Mouse (Mus musculus): ENCODE results near the gene Suv39h1.
"Not testable (repeated sequence)": the region's sequence is repeated elsewhere in the genome, so short reads cannot be mapped to it uniquely, and the experiment has no call there.

Gene Suv39h1

GRCm38 (mm10) chrX:8026811-8027210 lies 47.7 kb downstream of the Suv39h1 start:
- ATAC-seq (ENCODE audit: low TSS enrichment), result no peak

DNA sequence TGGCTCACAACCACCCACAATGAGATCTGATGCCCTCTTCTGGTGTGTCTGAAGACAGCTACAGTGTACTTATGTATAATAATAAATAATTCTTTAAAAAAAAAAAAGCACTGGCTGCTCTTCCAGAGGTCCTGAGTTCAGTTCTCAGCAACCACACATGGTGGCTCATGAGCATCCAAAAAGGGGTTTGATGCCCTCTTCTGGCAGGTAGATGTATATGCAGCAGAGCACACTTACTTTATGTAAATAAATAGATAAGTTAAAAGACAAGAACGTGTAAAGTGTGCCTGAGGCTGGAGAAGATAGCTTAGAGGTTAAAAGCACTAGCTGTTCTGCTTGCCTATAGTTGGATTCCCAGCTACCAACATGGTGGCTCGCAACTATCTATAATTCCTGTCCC lies 49.8 kb downstream of the Suv39h1 start:
- ATAC-seq (ENCODE audit: low TSS enrichment), result no peak

DNA sequence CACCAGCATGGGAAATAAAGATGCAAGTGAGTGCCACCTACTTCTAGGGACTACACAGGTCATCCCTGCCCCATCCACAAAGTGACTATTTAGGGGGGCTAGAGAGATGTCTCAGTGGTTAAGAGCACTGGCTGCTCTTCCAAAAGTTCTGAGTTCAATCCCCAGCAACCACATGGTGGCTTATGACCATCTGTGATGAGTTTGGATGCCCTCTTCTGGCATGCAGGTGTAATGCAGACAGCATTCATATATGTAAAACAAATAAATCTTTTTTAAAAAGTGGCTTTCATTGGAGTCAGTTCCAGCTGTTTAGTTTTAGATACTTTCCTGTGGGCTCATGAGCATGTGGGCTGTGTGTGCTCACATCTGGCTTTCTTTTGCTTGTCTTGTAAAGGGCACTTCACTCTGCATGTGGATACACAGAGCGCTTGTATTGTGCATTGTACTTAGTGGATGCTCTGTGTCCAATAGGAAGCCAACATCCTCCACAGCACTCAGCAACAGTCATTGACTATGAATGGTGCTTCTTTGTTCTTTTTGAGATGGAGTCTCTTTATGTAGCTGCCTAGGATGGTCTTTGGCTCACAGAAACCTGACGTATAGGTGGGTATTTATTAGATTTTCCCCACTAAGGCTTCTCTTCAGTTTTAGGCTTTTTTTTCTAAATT lies 54.3 kb downstream of the Suv39h1 start:
- no peak for ATAC-seq (ENCODE audit: low TSS enrichment)

GRCm38 (mm10) chrX:8018286-8018685 lies 56.3 kb downstream of the Suv39h1 start, which contains the start of gene Glod5:
Glod5 (minus strand) TSS chrX:8018492.
- no peak for ATAC-seq (ENCODE audit: low TSS enrichment)

DNA sequence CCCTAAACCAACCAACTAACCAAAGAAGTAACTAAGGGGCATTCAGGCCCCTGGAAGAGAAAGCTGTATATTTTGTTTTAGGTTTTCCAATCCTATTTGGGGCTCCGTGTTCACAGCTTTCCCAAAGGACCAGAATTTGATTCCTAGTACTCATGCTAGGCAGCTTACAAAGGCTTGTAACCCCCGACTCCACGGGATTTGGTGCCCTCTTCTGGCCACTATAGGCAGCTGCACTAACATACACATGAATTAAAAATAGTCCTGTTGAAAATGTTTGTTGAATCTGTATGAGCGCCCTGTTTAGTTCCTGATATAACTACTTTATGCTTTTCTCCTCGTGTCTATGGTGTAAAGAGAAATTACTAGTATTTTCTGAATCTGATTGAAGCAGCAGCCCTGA lies 57.4 kb downstream of the Suv39h1 start:
- ATAC-seq (ENCODE audit: low TSS enrichment), result peak; percentile 55; the same call in 1 of the 2 replicates

- not testable (repeated sequence) for ATAC-seq (ENCODE audit: low TSS enrichment)
These were observed 58.9 kb downstream of the Suv39h1 start for GRCm38 (mm10) chrX:8015675-8016074.

- no peak for ATAC-seq (ENCODE audit: low TSS enrichment)
These were observed 60.8 kb downstream of the Suv39h1 start for GRCm38 (mm10) chrX:8013569-8014314.

GRCm38 (mm10) chrX:8013157-8013556 lies 61.4 kb downstream of the Suv39h1 start:
- ATAC-seq (ENCODE audit: low TSS enrichment), result no peak

Measured in frontal cortex, adult (tissue).